Mouse (Mus musculus): ENCODE results near the gene Zc3h7a. TPM values are rescaled to one million over a fixed set of nuclear protein-coding genes. Genes with fewer than 3 reads are reported as not detected.

Zc3h7a gene
- total RNA-seq, 4 experiments from 2014 or later, result 72.6 to 102 (median 80.1) TPM

DNA sequence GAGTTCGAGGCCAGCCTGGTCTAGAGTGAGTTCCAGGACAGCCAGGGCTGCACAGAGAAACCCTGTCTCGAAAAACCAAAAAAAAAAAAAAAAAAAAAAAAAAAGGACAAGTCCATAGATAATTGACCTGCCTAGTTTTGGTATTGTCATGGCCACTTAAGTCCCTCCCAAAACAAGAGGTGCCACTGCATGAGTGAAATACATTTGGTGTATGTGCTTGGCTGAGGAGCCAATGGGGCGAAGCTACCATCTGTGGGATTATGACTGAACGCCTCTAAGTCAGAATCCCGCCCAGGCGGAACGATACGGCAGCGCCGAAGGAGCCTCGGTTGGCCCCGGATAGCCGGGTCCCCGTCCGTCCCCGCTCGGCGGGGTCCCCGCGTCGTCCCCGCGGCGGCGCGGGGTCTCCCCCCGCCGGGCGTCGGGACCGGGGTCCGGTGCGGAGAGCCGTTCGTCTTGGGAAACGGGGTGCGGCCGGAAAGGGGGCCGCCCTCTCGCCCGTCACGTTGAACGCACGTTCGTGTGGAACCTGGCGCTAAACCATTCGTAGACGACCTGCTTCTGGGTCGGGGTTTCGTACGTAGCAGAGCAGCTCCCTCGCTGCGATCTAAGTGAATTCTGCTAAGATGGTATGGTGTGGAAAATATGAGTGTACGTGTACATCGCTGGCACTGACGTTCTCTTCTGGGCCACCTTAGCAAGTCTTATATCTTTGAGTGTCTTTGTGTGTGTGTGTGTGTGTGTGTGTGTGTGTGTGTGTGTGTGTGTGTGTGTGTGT lies 32.3 kb downstream of the Zc3h7a start:
- peak; percentile 98 to 100 for DNase-seq (ENCODE audit: low spot score in 2 of 2)

GRCm38 (mm10) chr16:11134348-11135344 lies 41.5 kb downstream of the Zc3h7a start, which contains the start of gene Txndc11:
Txndc11 (minus strand) TSS chr16:11134650.
- peak; percentile 98 to 99 for DNase-seq (ENCODE audit: low spot score in 2 of 2)

DNA sequence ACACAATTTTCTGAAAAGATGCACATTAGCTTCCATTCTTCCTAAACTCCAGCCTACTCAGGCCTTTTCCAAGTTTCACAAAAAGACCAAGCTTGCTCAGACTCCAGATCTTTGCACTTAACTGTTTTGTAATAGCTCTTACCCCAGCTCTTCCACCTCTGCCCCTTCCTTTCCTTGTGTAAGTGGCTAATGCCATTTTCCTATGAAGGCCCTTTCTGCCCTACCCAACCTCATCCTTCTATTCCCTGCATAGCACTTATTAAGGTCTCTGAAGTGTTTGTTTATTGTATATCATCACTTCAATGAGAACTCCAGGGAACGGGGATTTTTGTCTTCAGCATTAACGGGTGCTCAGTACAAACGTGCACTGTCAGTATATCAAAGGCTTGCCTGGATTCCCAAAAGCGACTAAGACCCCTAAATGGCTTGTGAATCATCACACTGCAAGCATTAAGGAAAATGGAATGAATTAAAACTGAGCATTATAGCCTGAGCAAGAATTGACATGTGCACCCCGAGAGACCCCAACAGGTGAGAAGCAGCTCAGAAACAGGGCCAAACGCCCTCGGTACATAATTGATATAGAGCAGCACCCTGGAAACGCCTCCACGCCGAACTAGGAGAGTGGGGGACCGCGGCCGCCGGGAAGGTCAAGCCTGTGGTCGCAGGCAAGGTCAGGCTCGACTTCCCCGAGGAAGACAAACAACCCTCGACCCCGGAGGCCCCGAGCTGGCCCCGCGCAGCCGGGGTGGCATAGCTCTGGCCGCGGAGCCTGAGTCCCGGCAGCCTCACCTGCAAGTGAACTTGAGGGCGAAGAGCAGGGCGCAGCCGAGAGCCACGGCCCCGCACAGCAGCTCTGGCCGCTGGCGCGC lies 42.5 kb downstream of the Zc3h7a start:
- peak; percentile 14 to 29 for DNase-seq (ENCODE audit: low spot score in 2 of 2)

GRCm38 (mm10) chr16:11132839-11133238 lies 43.4 kb downstream of the Zc3h7a start:
- DNase-seq (ENCODE audit: low spot score in 2 of 2), result no peak

DNA sequence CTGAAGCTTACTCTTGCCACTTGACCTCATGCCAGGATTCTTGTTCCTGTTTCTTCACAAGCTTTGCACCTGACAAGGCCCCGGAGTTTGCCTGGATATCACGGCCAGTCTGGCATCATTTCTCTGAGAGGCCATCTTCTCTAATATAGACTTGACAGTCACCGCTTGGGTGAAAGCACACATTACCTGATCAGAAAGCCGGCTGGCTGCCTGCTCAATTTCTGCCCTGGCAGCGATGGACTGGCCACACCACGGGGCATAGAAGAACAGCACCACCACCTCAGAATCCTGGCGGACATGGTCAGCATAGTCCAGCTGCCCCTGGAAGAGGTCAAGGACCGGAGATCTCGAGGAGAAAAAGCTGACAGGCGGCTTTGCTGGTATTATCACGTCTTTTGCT lies 47.9 kb downstream of the Zc3h7a start:
- DNase-seq (ENCODE audit: low spot score in 2 of 2), result no peak

GRCm38 (mm10) chr16:11125371-11125770 lies 50.8 kb downstream of the Zc3h7a start:
- DNase-seq (ENCODE audit: low spot score in 2 of 2), result no peak

DNA sequence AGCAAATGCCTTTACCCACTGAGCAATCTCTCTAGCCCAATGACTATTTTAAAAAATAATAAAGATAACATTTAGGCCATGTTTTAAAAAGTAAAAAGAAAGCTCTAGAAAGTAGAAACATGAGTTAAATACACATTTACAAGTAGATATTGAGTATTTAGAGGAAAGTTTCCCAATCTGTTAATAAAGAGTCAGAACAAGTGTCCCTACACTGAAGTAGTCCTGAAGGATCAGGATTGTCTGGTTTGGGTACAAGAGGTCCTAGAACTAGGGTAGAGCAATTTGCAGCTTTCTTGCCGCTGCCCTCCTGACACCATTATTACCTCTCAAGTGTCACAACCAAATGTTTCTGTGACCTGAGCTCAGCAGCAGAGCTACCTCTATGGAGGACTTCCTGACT lies 52.1 kb downstream of the Zc3h7a start:
- DNase-seq (ENCODE audit: low spot score in 2 of 2), result no peak

- DNase-seq (ENCODE audit: low spot score in 2 of 2), result no peak
Measured at GRCm38 (mm10) chr16:11122625-11123024, 53.6 kb downstream of the Zc3h7a start.

DNA sequence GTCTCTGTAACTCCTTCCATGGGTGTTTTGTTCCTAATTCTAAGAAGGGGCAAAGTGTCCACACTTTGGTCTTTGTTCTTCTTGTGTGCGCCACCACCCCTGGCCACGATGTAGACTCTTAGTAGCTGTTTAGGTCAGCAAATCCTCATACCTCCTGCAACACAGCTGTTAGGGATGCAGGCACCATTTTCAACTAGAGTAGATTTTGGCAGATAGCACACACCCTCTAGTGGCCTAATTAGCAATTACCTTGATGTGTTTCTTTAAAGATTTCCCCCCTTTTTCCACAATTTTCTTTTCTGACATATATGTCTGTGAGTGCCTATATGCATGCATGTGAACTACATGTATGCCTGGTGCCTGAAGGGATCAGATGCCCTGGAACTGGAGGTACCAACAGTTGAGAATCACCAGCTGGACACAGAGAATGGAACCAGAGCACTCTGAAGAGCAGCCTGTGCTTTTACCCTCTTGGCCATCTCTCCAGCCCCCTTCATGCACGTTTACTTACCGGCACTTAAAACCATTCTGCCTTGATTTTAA lies 66.9 kb downstream of the Zc3h7a start:
- DNase-seq (ENCODE audit: low spot score in 2 of 2), result no peak

DNA sequence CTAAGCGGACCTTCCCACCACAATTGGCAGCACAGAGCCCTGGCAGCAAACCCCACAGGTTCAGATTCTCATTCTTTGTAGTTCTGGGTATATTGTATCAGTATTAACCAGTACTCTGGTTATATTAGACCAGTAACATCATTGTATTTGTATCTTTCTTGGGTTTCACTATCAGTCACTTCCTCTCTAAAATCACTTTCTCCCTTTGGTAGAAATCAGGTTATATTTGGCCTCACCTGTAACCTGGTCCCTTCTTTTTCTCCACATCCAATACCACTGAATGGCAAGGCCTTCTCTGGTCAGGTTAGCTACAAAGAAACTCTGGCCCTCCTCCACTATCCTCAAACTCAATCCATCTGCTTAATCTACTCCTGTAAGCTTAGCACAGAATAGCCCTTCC lies 71.3 kb downstream of the Zc3h7a start:
- no peak for DNase-seq (ENCODE audit: low spot score in 2 of 2)

GRCm38 (mm10) chr16:11097301-11097700 lies 78.9 kb downstream of the Zc3h7a start:
- no peak for DNase-seq (ENCODE audit: low spot score in 2 of 2)

DNA sequence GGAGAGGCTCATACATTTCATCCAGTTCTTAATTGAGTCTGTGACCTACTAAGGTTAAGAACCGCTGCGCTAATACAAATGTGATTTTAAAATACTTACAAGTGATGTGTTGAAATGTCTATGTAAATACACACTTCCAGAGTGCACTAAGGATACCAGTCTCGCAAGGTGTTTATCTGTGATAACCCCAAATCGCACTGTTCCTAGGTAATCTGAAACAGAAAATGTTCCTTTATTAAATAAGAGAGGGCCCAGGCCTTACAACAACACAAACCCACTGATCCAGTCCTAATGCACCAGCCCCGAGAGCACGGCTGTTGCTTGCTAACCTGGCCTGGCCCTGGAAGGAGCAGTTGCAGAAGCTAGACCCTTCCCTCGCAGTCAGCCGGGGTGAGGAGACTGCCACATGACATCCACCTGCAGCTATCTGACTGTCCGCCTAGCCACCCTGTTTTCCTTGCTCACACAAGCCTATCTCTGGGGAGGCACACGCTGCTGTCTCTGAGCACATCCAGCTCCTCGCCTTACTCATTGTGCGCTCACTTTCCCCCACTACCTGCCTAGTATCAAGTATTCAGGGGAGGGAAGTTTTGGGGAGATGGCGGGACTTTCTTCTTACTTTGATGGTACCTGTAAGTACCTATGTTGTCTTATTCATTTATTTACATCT lies 82.3 kb downstream of the Zc3h7a start:
- DNase-seq (ENCODE audit: low spot score in 2 of 2), result no peak

- DNase-seq (ENCODE audit: low spot score in 2 of 2), result no peak
Measured at GRCm38 (mm10) chr16:11092523-11092922, 83.7 kb downstream of the Zc3h7a start.

- no peak for DNase-seq (ENCODE audit: low spot score in 2 of 2)
Measured at GRCm38 (mm10) chr16:11092061-11092460, 84.1 kb downstream of the Zc3h7a start.

GRCm38 (mm10) chr16:11090836-11091570 lies 85.2 kb downstream of the Zc3h7a start:
- DNase-seq (ENCODE audit: low spot score in 2 of 2), result no peak

DNA sequence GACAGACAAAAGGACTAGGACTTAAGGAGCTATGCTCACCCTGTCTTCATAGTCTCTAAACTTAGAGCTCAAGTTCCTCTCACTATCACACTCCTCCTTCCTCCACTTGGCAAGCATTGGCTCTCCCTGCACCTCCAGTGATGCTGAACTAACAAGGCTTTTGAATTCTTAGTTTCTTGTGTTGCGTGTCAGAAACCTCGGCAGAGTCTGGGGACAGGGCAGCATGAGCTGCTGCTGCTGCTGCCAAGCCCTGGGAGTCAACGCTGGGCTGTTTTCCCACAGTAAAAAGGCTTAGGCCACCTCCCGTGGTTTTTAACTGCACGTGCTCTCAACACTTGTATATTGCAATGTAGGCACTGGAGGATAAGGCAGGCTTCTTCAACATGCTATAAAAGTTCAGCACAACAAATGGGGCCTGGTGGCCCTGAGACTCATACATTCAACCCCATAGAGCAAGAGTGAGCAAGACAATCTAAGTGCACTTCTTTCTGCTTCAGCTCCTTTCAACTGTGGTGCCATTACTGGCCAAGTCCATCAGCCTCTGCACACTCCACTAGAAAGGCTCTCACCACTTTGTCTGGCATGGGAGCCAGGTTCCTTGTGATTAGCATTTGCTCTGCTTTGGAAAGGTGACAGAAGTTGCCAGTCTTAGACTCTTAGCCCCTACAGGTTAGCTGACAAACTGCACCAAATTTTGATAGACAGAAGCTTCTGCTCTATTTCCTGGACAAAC lies 89.2 kb downstream of the Zc3h7a start:
- DNase-seq (ENCODE audit: low spot score in 2 of 2), result peak in 1 of 2 experiments; percentile 36

Data from layer of hippocampus, adult 8-10 months (tissue).